Mouse (Mus musculus): ENCODE results near the gene Dlgap4. TPM values are rescaled to one million over a fixed set of nuclear protein-coding genes. Genes with fewer than 3 reads are reported as not detected.

Dlgap4 gene
- total and polyA plus RNA-seq, 3 experiments, result 12.4 to 38.5 (median 12.7) TPM

- no peaks in the 10 kb centered on the region for H3K79me2 ChIP-seq (replicated peaks; ENCODE audit: control insufficient read depth, extremely low read depth, insufficient read depth, poor library complexity, severe bottlenecking)
- TF ChIP-seq GABPA (IDR thresholded peaks at IDR 0.05; ENCODE audit: insufficient replicate concordance, low read depth, low read length), result no peak
- no peak for TF ChIP-seq POLR2A (IDR thresholded peaks at IDR 0.05; ENCODE audit: low read depth, low read length)
- TF ChIP-seq BHLHE40 (IDR thresholded peaks at IDR 0.05; ENCODE audit: low read depth, low read length), result no peak
- no peak for TF ChIP-seq HCFC1 (IDR thresholded peaks at IDR 0.05; ENCODE audit: low read depth, low read length)
- TF ChIP-seq NELFE (IDR thresholded peaks at IDR 0.05; ENCODE audit: low read depth, low read length), result no peak
- TF ChIP-seq MAX (IDR thresholded peaks at IDR 0.05; ENCODE audit: low read length), result no peak
- TF ChIP-seq NRF1 (IDR thresholded peaks at IDR 0.05; ENCODE audit: low read depth, low read length), result no peak
- TF ChIP-seq TBP (conservative IDR thresholded peaks at IDR 0.05; ENCODE audit: low read depth, low read length), result no peak
- TF ChIP-seq MEF2A (IDR thresholded peaks at IDR 0.05; ENCODE audit: borderline replicate concordance, low read depth, low read length), result no peak
- TF ChIP-seq SIN3A (IDR thresholded peaks at IDR 0.05; ENCODE audit: low read length), result no peak
- TF ChIP-seq RAD21 (IDR thresholded peaks at IDR 0.05; ENCODE audit: low read depth, low read length), result no peak
- TF ChIP-seq ZKSCAN1 (IDR thresholded peaks at IDR 0.05; ENCODE audit: borderline replicate concordance, low read depth, low read length), result no peak
- no peak for TF ChIP-seq EP300 (IDR thresholded peaks at IDR 0.05; ENCODE audit: low read length)
- TF ChIP-seq MYC (IDR thresholded peaks at IDR 0.05; ENCODE audit: low read depth, low read length), result no peak
- H3K36me3 ChIP-seq (replicated peaks in 1 of 2; ENCODE audit: control insufficient read depth in 1 of 2, insufficient read depth in 1 of 2, low read length in 1 of 2), result no peaks in the 10 kb centered on the region
- H3K4me2 ChIP-seq (ENCODE audit: insufficient read depth, low read depth, poor library complexity, severe bottlenecking), result no peak overlapping the region
- no peak overlapping the region for H3K27ac ChIP-seq (ENCODE audit: insufficient read depth, low read depth)
- no peak overlapping the region for H3K9ac ChIP-seq (ENCODE audit: insufficient read depth, low read depth)
- dilution Hi-C loops (cut with MboI; ENCODE audit: extremely low pct_ligation_motif_present, extremely low pct_unique_long_range_greater_than_20kb, low sequenced_read_pairs), result no loop called here
- peaks cover 3% of the 10 kb centered on the region in 2 experiments; a peak in 2 of 4 replicates for H3K4me1 ChIP-seq (ENCODE audit: control insufficient read depth in 1 of 2, insufficient read depth in 2 of 2)
- no peak overlapping the region for H3K4me3 ChIP-seq (replicated peaks in 1 of 3; ENCODE audit: low read depth in 2 of 3, low read length in 2 of 3, poor library complexity in 1 of 3)
- no peaks in the 10 kb centered on the region for H3K9me3 ChIP-seq (replicated peaks; ENCODE audit: low read length)
- in situ Hi-C loops (cut with MboI; ENCODE audit: low pct_ligation_motif_present, low pct_unique_long_range_greater_than_20kb, low sequenced_read_pairs), result loop anchor here (25.0 kb wide), 1 partner anchor 99 kb away; no protein-coding TSS in a partner anchor
- DNase-seq (ENCODE audit: extremely low read depth), result no peak
- peaks cover 94% of the 10 kb centered on the region for H3K27me3 ChIP-seq (replicated peaks)
Observed at GRCm38 (mm10) chr2:156686754-156687153, 73.2 kb downstream of the Dlgap4 start.

- Histone ChIP-seq H3K9me3 (replicated peaks; ENCODE audit: low read length) (no peaks in the 10 kb centered on the region), H3K4me3 (replicated peaks in 1 of 3; ENCODE audit: low read depth in 2 of 3, low read length in 2 of 3, poor library complexity in 1 of 3) (no peak overlapping the region), H3K27ac (ENCODE audit: insufficient read depth, low read depth) (no peak overlapping the region), H3K4me2 (ENCODE audit: insufficient read depth, low read depth, poor library complexity, severe bottlenecking) (no peak overlapping the region), H3K4me1 (ENCODE audit: control insufficient read depth in 1 of 2, insufficient read depth in 2 of 2) (peaks cover 0 to 3% of the 10 kb centered on the region in 2 experiments; a peak in 2 of 4 replicates), H3K79me2 (replicated peaks; ENCODE audit: control insufficient read depth, extremely low read depth, insufficient read depth, poor library complexity, severe bottlenecking) (no peaks in the 10 kb centered on the region), H3K9ac (ENCODE audit: insufficient read depth, low read depth) (no peak overlapping the region), H3K36me3 (replicated peaks in 1 of 2; ENCODE audit: control insufficient read depth in 1 of 2, insufficient read depth in 1 of 2, low read length in 1 of 2) (no peaks in the 10 kb centered on the region), H3K27me3 (replicated peaks) (peaks cover 92% of the 10 kb centered on the region)
- in situ Hi-C loops (cut with MboI; ENCODE audit: low pct_ligation_motif_present, low pct_unique_long_range_greater_than_20kb, low sequenced_read_pairs), result loop anchor here (25.0 kb wide), 1 partner anchor 101 kb away; no protein-coding TSS in a partner anchor
- dilution Hi-C loops (cut with MboI; ENCODE audit: extremely low pct_ligation_motif_present, extremely low pct_unique_long_range_greater_than_20kb, low sequenced_read_pairs), result no loop called here
- TF ChIP-seq ELF1 (IDR thresholded peaks at IDR 0.05; ENCODE audit: low read depth, low read length) (no peak), USF1 (IDR thresholded peaks at IDR 0.05; ENCODE audit: low read depth, low read length) (no peak), POLR2A (IDR thresholded peaks at IDR 0.05; ENCODE audit: low read depth, low read length) (no peak), NRF1 (IDR thresholded peaks at IDR 0.05; ENCODE audit: low read depth, low read length) (no peak), EP300 (IDR thresholded peaks at IDR 0.05; ENCODE audit: low read length) (no peak), ZKSCAN1 (IDR thresholded peaks at IDR 0.05; ENCODE audit: borderline replicate concordance, low read depth, low read length) (no peak), MYC (IDR thresholded peaks at IDR 0.05; ENCODE audit: low read depth, low read length) (no peak), HCFC1 (IDR thresholded peaks at IDR 0.05; ENCODE audit: low read depth, low read length) (no peak), MEF2A (IDR thresholded peaks at IDR 0.05; ENCODE audit: borderline replicate concordance, low read depth, low read length) (no peak), RAD21 (IDR thresholded peaks at IDR 0.05; ENCODE audit: low read depth, low read length) (no peak), RCOR1 (conservative IDR thresholded peaks at IDR 0.05; ENCODE audit: low read depth, low read length) (no peak), SIN3A (IDR thresholded peaks at IDR 0.05; ENCODE audit: low read length) (no peak), MAX (IDR thresholded peaks at IDR 0.05; ENCODE audit: low read length) (no peak), ZMIZ1 (IDR thresholded peaks at IDR 0.05; ENCODE audit: low read depth, low read length) (no peak), JUND (conservative IDR thresholded peaks at IDR 0.05; ENCODE audit: low read depth, low read length) (no peak)
- no peak for DNase-seq (ENCODE audit: extremely low read depth)
Observed at GRCm38 (mm10) chr2:156688604-156689003, 75.1 kb downstream of the Dlgap4 start.
